Mouse (Mus musculus) ES-Bruce4 (cell line): Measurements from ENCODE around the gene Eea1. TPM values are rescaled to one million over a fixed set of nuclear protein-coding genes. Genes with fewer than 3 reads are reported as not detected.

ENCODE experiments used
- H3K27ac ChIP-seq: 2 replicates; pipeline ENCODE4 v1.5.1; 2012; ENCODE audit warnings: low read length, inconsistent platforms; ENCODE audit not compliant: insufficient read depth
- H3K27me3 ChIP-seq: 2 replicates; pipeline ENCODE4 v1.6.1; 2012; ENCODE audit warnings: mild to moderate bottlenecking, low read length, inconsistent platforms; ENCODE audit not compliant: control insufficient read depth, poor library complexity, insufficient read depth, severe bottlenecking
- H3K36me3 ChIP-seq: 2 replicates; pipeline ENCODE4 v1.6.1; 2012; ENCODE audit warnings: inconsistent platforms, mild to moderate bottlenecking, low read length, moderate library complexity; ENCODE audit not compliant: control insufficient read depth, poor library complexity, insufficient read depth, severe bottlenecking
- H3K4me1 ChIP-seq: one replicate; pipeline ENCODE4 v1.8.1; 2011; ENCODE audit warnings: low read length; ENCODE audit not compliant: control insufficient read depth, insufficient read depth
- H3K4me3 ChIP-seq: 2 replicates; pipeline ENCODE4 v1.5.1; 2011; ENCODE audit warnings: low read depth, mild to moderate bottlenecking, low read length
- H3K9ac ChIP-seq: 2 replicates; pipeline ENCODE4 v1.6.1; 2012; ENCODE audit warnings: low read depth, mild to moderate bottlenecking, inconsistent platforms; ENCODE audit not compliant: poor library complexity, severe bottlenecking
- H3K9me3 ChIP-seq: replicated peaks from 2 replicates; pipeline ENCODE4 v1.6.1; 2012; ENCODE audit warnings: mild to moderate bottlenecking, low read length, inconsistent platforms; ENCODE audit not compliant: control insufficient read depth, poor library complexity, insufficient read depth, severe bottlenecking
- CTCF ChIP-seq: IDR thresholded peaks from one replicate; pipeline ENCODE4 v1.8.1; 2011; ENCODE audit warnings: low read depth, low read length
- EP300 ChIP-seq: IDR thresholded peaks from 2 replicates; pipeline ENCODE4 v1.6.1; 2011; ENCODE audit warnings: low read depth, low read length; ENCODE audit not compliant: insufficient read depth
- POLR2A ChIP-seq: IDR thresholded peaks from one replicate; pipeline ENCODE4 v1.8.1; 2011; ENCODE audit warnings: low read length; ENCODE audit not compliant: insufficient read depth
- polyA plus RNA-seq: library from polyadenylated mRNA; stranded (reverse); fragments of >200 nt; gene quantifications from 2 replicates; pipeline ENCODE4 v1.2.4, GENCODE M21; 2011; ENCODE audit warnings: low read depth; ENCODE audit not compliant: missing spikeins, insufficient read depth, insufficient read length

Gene Eea1
- polyA plus RNA-seq, 1 experiment = 16.2 TPM

DNA sequence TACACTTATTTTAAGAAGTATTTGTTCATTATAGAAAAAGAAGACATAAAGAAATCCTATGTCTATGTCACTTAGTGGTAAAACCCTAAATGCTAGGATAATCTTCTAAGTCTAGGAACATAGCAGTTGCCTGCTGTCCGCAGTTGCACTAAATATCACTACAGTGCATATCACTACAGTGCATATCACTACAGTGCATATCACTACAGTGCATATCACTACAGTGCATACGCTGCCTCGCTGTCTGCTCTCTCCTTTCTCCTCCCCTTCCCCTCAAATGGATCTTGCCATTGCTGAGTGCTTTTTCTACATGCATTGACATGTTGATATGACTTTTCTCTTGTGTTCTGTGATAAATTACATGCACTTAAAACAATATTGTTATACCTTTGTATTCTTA lies 34.0 kb downstream of the Eea1 start:
- no peaks in the 10 kb centered on the region for H3K36me3 ChIP-seq
- no peak overlapping the region for H3K27ac ChIP-seq
- H3K4me1 ChIP-seq = no peaks in the 10 kb centered on the region
- no peak overlapping the region for H3K9ac ChIP-seq
- no peaks in the 10 kb centered on the region for H3K27me3 ChIP-seq
- no peak for TF ChIP-seq CTCF
- H3K9me3 ChIP-seq = no peaks in the 10 kb centered on the region
- H3K4me3 ChIP-seq = no peak overlapping the region

DNA sequence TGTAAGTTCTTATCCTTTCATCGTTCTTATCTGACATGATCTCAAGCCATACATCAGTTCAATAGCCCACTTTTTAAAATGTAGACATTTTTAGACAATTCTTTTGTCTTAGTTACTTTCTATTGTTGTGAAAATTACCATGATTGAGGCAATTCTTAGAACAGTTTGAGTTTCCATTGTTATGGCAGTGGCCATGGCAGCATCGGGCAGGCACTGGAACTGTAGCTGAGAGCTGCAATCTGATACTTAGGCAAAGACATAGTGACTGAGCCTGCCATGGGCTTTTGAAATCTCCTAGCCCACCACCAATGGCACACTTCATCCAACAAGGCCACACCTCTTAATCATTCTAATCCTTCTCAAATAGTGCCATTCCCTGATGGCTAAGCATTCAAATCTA lies 36.3 kb downstream of the Eea1 start:
- Histone ChIP-seq H3K27me3 (no peaks in the 10 kb centered on the region), H3K9ac (no peak overlapping the region), H3K4me3 (no peak overlapping the region), H3K36me3 (no peaks in the 10 kb centered on the region), H3K9me3 (no peaks in the 10 kb centered on the region), H3K27ac (no peak overlapping the region), H3K4me1 (no peaks in the 10 kb centered on the region)
- no peak for TF ChIP-seq POLR2A
- 0 out of 2 replicates have a peak, but pooled peaks have one; percentile 25 for TF ChIP-seq EP300

DNA sequence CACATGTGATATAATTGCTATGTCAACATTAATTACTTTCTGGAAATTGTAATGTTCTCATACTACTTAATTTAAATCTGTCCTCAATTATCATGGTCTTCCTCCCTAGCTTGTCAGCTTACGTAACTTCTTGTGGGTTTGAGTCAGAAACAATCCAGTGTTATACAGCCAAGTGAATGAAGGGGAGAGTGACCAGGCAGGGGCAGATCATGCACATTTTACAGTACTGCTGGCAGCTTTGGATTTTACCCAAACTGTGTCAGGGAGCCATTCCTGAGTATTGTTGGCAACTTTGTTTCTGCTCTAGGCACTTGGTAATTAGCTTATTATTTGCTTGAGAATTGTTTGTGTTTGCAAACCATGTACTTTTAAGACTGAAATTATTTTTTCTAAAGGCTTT lies 49.3 kb downstream of the Eea1 start:
- H3K4me1 ChIP-seq = no peaks in the 10 kb centered on the region
- no peak overlapping the region for H3K4me3 ChIP-seq
- TF ChIP-seq POLR2A = no peak
- no peak for TF ChIP-seq CTCF
- TF ChIP-seq EP300 = no peak
- no peaks in the 10 kb centered on the region for H3K36me3 ChIP-seq
- H3K27me3 ChIP-seq = no peaks in the 10 kb centered on the region
- H3K9me3 ChIP-seq = no peaks in the 10 kb centered on the region
- no peak overlapping the region for H3K27ac ChIP-seq
- no peak overlapping the region for H3K9ac ChIP-seq

GRCm38 (mm10) chr10:95991176-95991575 lies 50.7 kb downstream of the Eea1 start:
- H3K9me3 ChIP-seq = no peaks in the 10 kb centered on the region

GRCm38 (mm10) chr10:96000904-96001303 lies 60.5 kb downstream of the Eea1 start:
- TF ChIP-seq POLR2A = no peak
- no peak for TF ChIP-seq CTCF
- TF ChIP-seq EP300 = no peak
- no peaks in the 10 kb centered on the region for H3K27me3 ChIP-seq
- no peaks in the 10 kb centered on the region for H3K9me3 ChIP-seq
- no peaks in the 10 kb centered on the region for H3K4me1 ChIP-seq
- no peaks in the 10 kb centered on the region for H3K36me3 ChIP-seq
- H3K9ac ChIP-seq = no peak overlapping the region
- H3K4me3 ChIP-seq = no peak overlapping the region
- H3K27ac ChIP-seq = no peak overlapping the region

More at GRCm38 (mm10) chr10:95991176-95991575, 50.7 kb downstream of the Eea1 start:
- H3K36me3 ChIP-seq = no peaks in the 10 kb centered on the region
- no peak overlapping the region for H3K9ac ChIP-seq
- no peak overlapping the region for H3K27ac ChIP-seq
- H3K27me3 ChIP-seq = no peaks in the 10 kb centered on the region
- TF ChIP-seq EP300 (no peak), POLR2A (no peak), CTCF (no peak)
- no peaks in the 10 kb centered on the region for H3K4me1 ChIP-seq
- no peak overlapping the region for H3K4me3 ChIP-seq

DNA sequence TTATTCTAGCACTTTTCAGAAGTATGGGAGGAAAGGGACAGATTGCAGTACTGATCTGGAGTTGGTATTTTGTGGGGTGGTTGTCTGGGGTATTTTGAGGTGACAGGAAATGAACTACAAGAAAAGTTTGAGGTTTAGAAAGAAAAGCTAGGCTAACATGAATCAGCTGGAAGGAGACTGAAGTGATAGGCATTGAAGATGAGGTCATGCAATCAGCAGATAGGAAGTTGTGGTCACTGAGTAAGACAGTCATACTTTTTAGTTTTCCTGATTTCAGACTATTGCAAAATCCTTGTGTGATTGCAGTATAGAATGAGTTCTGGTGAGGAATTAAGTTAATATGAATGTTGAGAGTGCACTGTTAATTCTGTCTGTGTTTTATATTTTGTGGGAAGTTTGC lies 75.3 kb downstream of the Eea1 start:
- H3K4me3 ChIP-seq = no peak overlapping the region
- no peak for TF ChIP-seq POLR2A
- TF ChIP-seq EP300 = no peak
- no peak for TF ChIP-seq CTCF
- no peak overlapping the region for H3K27ac ChIP-seq
- H3K27me3 ChIP-seq = no peaks in the 10 kb centered on the region
- H3K36me3 ChIP-seq = no peaks in the 10 kb centered on the region
- H3K9ac ChIP-seq = no peak overlapping the region
- no peaks in the 10 kb centered on the region for H3K9me3 ChIP-seq
- no peaks in the 10 kb centered on the region for H3K4me1 ChIP-seq
